Mouse (Mus musculus) right cerebral cortex, postnatal 25 days (tissue): ENCODE measurements around the gene Ppm1a.
A peak's percentile ranks its signal among the peaks of the same experiment; 100 is the strongest.

Experiments used
- DNase-seq: peaks from one replicate; pipeline ENCODE4 v3.0.0; 2022

Ppm1a gene

GRCm38 (mm10) chr12:72829777-72830176 is 72.5 kb downstream of the Ppm1a start:
- no peak for DNase-seq

- DNase-seq: no peak
These were observed 73.1 kb downstream of the Ppm1a start for GRCm38 (mm10) chr12:72830317-72830716.

GRCm38 (mm10) chr12:72831711-72832432 is 74.6 kb downstream of the Ppm1a start:
- DNase-seq: peak; percentile 78

GRCm38 (mm10) chr12:72834773-72835517 is 77.7 kb downstream of the Ppm1a start:
- no peak for DNase-seq

- no peak for DNase-seq
These were observed 78.3 kb downstream of the Ppm1a start for GRCm38 (mm10) chr12:72835518-72836015.

GRCm38 (mm10) chr12:72837302-72837701 is 80.0 kb downstream of the Ppm1a start:
- no peak for DNase-seq

- DNase-seq: no peak
These were observed 84.2 kb downstream of the Ppm1a start for GRCm38 (mm10) chr12:72841500-72841899.

GRCm38 (mm10) chr12:72843135-72843534 is 85.9 kb downstream of the Ppm1a start:
- DNase-seq: no peak

GRCm38 (mm10) chr12:72843555-72843954 is 86.3 kb downstream of the Ppm1a start:
- no peak for DNase-seq

GRCm38 (mm10) chr12:72843973-72844620 is 86.8 kb downstream of the Ppm1a start:
- no peak for DNase-seq

- DNase-seq: no peak
These were observed 88.7 kb downstream of the Ppm1a start for GRCm38 (mm10) chr12:72845946-72846345.

- no peak for DNase-seq
These were observed 90.5 kb downstream of the Ppm1a start for GRCm38 (mm10) chr12:72847725-72848124.
